Mouse (Mus musculus) lung, adult 2 months (tissue): ENCODE measurements around the gene Pde4b. TPM values are rescaled to one million over a fixed set of nuclear protein-coding genes. Genes with fewer than 3 reads are reported as not detected.

Source experiments
- DNase-seq: peaks from one replicate; pipeline ENCODE4 v3.0.0; 2022
- H3K4me1 ChIP-seq: fragments of 200-500 bp; 2 replicates; pipeline ENCODE4 v1.6.1; 2011; ENCODE audit warnings: low read length; ENCODE audit not compliant: control insufficient read depth, insufficient read depth
- H3K4me3 ChIP-seq: fragments of 200-500 bp; replicated peaks from 2 replicates; pipeline ENCODE3; 2011; ENCODE audit warnings: low read depth, mild to moderate bottlenecking, control low read depth, low read length; ENCODE audit errors: extremely low read depth
- CTCF ChIP-seq: fragments of 200-500 bp; IDR thresholded peaks from 2 replicates; pipeline ENCODE4 v1.5.1; 2011; ENCODE audit warnings: mild to moderate bottlenecking, low read length, control low read depth; ENCODE audit not compliant: insufficient read depth
- POLR2A ChIP-seq: fragments of 200-500 bp; IDR thresholded peaks from 2 replicates; pipeline ENCODE4 v1.6.1; 2011; ENCODE audit warnings: low read depth, mild to moderate bottlenecking, control low read depth, low read length, borderline replicate concordance; ENCODE audit errors: extremely low read depth
- WGBS: fragments of 180-500 bp; shearing (Covaris S2); methylation state at CpG from one replicate; pipeline ENCODE4 v1.1.7; 2018; 5-methylcytosine and 5-hydroxymethylcytosine counted together
- polyA plus RNA-seq: library from polyadenylated mRNA; depleted of rRNA; stranded (reverse); fragments of >200 nt; gene quantifications from 2 replicates; pipeline ENCODE4 v1.2.3, GENCODE M21; 2012

Gene Pde4b
- polyA plus RNA-seq, 1 experiment = 23.1 TPM

DNA sequence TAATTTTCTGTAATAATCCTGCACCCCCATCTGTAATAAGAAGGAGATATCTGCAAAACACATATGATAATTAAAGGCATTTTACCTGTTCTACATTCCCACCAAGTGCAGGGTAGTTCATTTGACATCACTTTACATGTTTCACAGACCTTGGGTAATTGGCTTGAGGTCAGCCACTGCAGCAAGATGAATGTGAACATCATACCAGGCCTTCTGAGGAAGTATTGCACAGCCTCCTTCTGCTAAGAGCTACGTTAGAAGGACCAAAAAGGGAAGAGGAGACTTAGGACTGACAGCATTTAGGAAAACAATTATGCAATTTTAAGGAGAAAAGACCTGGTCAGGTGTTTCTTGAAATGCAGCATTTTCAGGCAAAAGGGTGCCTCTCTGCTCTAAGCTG, 479.1 kb downstream of the Pde4b start:
- Histone ChIP-seq H3K4me3 (no peak overlapping the region), H3K4me1 (peaks cover 17% of the 10 kb centered on the region)
- 56% methylated on average over 1 of the region's 1 CpGs for WGBS
- TF ChIP-seq CTCF (no peak), POLR2A (no peak)
- DNase-seq = no peak

DNA sequence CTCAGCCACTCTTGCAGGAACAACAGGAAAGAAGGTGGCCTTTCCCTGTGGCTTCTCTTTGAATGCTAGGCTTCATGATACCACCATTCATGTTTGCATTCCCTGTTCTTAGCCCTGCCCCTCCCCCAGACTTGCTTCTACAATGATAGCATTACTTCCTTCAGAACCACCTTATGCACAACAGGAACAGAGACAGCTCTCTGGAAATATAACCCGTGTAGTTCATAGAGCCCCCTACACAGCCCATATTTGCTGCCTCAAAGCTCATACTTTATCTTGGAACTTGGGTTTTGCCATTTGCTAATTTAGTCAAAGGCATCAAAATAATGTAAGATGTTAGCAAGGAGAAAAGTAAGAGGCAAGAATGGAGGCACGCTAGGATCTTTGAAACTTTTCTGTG, 479.8 kb downstream of the Pde4b start:
- Histone ChIP-seq H3K4me3 (no peak overlapping the region), H3K4me1 (peaks cover 17% of the 10 kb centered on the region)
- TF ChIP-seq CTCF (no peak), POLR2A (no peak)
- no peak for DNase-seq
- 50% methylated on average over 2 of the region's 2 CpGs for WGBS

DNA sequence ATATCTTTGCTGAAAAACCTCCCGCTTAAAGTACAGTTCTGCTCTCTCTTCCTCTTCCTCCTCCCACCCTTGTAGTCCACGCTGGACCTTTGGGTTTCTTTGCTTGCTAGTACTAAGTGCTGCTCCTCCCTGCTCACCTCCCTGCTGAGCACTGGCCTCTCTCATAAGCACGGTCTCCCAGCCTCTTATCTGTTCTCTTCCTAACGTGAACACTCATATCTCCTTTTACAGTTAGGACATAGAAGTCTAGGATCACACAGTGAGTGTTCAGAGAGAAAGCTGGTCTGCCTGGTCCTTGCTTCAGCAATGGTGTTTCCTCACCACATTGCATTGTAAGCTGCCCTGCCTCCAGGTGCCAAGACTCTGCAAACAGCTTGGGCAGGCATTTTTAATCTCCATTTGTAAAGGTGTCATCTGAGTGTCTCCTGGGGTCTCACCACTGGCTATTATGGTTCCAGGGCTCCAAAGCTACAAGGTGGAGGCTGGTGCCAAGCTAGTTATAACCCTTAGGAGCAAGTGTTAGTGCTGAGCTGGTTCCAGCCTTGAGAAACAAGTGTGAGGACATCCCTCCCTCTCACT, 480.4 kb downstream of the Pde4b start:
- H3K4me1 ChIP-seq = peaks cover 17% of the 10 kb centered on the region
- DNase-seq = no peak

DNA sequence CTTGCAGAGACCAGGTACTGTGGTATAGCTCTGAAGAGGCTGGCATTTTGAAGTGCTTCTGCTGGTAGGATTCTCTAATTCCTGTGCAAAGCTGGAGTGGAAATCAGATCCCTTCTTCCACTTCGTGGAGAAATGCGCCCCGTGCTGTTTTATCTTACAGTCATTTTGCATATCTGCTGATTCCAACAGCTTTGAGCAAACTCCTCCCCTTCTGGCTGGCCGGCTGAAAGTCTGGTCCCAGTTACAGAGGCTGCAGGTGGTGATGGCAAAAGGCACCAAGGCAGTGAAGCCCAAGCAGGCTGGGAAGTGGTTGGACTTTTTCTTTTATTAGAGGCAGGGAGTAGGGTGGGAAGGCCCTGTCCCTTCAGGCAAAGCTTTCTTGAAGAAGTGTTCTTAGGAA, 481.2 kb downstream of the Pde4b start:
- H3K4me3 ChIP-seq = no peak overlapping the region
- TF ChIP-seq CTCF (no peak), POLR2A (no peak)
- peak; percentile 54 for DNase-seq
- 3% methylated on average over 4 of the region's 4 CpGs for WGBS
- peaks cover 17% of the 10 kb centered on the region for H3K4me1 ChIP-seq

More for the DNA sequence above, 480.4 kb downstream of the Pde4b start:
- WGBS = 34% methylated on average over 4 of the region's 4 CpGs
- H3K4me3 ChIP-seq = no peak overlapping the region
- TF ChIP-seq POLR2A (no peak), CTCF (no peak)

DNA sequence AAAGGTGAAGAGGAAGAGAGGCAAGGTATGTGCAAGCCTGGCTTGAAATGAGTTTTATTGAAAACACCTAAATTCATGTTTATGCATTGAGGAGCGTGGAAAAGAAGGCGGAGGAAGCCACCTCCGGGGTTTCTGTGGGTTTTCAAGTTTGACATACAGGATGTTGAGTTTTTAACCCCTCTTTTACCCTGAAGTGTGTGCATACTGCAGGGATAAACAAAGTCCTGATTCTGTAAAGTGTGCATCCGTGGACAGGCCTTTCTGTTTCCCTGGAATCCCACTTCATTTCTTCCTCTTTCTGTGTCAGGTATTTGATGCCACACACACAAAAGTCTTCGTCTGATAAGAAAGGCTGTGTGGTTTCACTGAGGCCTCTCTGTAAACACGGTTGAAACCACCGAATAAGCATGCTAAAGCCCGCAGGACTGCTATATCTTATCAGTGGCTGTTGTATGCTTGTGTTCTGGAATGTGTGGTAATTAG, 481.8 kb downstream of the Pde4b start:
- TF ChIP-seq POLR2A (no peak), CTCF (no peak)
- no peak overlapping the region for H3K4me3 ChIP-seq
- WGBS = 15% methylated on average over 8 of the region's 8 CpGs
- H3K4me1 ChIP-seq = peaks cover 17% of the 10 kb centered on the region
- no peak for DNase-seq

DNA sequence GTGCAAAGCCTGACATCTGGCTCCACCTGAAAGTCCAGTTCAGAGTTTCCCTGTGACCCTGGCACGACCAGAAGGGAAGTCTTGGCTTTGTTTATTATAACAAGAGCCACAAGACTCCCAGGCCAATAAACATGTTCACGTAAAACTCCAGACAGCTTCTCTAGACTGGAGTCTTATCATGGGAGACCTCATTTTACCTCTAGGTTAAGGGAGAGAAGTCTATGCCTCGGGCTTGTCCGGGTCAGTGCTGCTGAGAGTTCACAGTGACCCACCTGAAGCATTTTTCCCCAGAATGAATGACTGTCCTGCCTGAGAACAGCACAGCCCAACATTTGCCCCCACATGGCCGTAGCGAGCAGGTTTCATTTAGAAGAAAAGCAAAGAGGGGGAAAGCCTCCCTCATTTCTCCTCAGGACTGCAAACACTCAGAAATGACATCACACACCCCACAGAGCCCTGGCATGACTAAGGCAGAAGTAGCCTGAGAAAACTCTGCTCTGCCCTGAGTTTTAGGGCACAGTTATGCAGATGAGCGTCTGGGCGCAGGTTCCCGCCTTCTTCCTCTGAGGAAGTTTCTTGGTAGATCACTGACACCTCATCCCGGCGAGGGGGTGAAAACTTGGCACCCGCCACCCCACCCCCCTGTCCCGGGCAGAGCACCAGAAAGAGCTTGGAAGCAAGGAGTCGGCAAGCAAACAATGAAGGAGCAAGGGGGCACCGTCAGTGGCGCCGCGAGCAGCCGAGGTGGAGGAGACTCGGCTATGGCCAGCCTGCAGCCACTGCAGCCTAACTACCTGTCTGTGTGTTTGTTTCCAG, 482.8 kb downstream of the Pde4b start:
- Histone ChIP-seq H3K4me1 (peaks cover 22% of the 10 kb centered on the region), H3K4me3 (peak overlapping the region; percentile 74)
- under 1% methylated on average over 20 of the region's 20 CpGs for WGBS
- TF ChIP-seq CTCF (no peak), POLR2A (peak; percentile 53; the same call in 1 of the 2 replicates)
- DNase-seq = peak; percentile 70

DNA sequence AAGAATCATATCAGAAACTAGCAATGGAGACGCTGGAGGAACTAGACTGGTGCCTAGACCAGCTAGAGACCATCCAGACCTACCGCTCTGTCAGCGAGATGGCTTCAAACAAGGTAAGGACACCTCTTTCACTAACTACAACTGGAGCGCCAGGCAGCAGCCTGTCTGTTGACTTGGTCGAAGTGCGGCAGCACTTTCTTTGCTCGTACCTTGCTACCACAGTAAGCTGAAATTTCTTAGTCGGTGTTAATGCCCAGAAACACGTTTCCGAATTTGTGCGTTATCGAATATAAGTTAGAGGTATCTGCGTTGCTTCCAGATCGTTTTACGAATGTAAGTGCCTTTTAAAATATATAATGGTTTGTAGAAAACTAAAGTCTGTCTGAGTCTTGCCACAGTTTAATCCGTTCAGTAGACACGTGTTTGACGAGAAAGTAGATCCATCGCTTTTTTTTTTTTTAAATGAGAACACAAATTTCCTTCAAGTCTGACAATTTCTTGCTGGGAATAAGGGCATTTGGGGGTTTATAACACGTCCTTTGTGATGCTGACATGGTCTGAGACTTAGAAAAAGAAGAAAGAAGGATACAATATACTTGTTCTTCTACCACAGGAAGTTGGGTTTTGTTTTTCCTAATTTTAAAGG, 483.5 kb downstream of the Pde4b start:
- Histone ChIP-seq H3K4me1 (peaks cover 27% of the 10 kb centered on the region), H3K4me3 (peak overlapping the region; percentile 74)
- no peak for TF ChIP-seq CTCF
- TF ChIP-seq POLR2A = peak; percentile 17; the same call in 1 of the 2 replicates
- no peak for DNase-seq
- WGBS = 2% methylated on average over 20 of the region's 20 CpGs

DNA sequence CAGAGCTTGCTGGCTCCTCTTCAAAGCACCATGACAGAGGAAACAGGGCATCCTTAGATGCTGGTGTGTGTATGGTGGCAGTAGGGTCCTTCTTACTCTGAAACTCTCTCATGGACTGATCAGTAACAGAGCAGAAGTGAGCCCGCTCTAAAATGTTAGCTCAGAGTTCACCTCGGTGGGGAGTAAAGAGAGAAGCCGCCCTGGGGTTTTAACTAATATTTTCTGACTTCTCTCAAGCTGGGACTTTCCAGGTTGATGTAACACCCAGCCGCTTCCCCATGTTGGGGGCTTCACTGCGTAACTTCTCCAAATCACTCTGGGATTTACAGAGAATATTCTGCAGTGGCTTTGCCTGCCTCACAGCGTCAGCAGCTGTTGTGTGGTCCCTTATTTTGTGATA, 484.7 kb downstream of the Pde4b start:
- WGBS = 33% methylated on average over 6 of the region's 6 CpGs
- H3K4me1 ChIP-seq = peaks cover 27% of the 10 kb centered on the region

DNA sequence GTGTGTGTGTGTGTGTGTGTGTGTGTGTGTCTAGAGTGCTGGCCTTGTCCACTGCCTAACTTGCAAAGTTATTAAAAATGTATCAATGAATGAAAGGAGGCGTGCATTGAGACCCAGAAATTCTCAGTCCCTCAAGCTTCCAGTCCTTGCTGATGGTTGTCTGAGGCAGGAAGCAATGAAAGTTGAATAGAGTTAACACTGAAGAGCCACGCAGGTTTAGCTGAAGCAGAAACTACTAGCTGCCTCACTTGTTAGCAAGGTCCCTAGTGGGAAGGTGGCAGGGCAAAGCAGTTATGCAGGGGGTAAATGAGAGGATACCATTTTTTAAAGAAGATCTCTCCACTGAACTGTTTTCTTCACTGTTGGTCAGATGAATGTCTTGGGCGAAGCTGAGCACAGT, 485.2 kb downstream of the Pde4b start:
- DNase-seq = no peak
- peaks cover 25% of the 10 kb centered on the region for H3K4me1 ChIP-seq
- no peak for TF ChIP-seq POLR2A
- no peak for TF ChIP-seq CTCF
- H3K4me3 ChIP-seq = peak overlapping the region; percentile 64
- WGBS = 44% methylated on average over 3 of the region's 3 CpGs

More for the DNA sequence above, 484.7 kb downstream of the Pde4b start:
- DNase-seq = no peak
- TF ChIP-seq POLR2A (no peak), CTCF (no peak)
- peak overlapping the region; percentile 64 for H3K4me3 ChIP-seq
